Mouse (Mus musculus) liver, embryonic 11.5 days (tissue): ENCODE results near the gene Srpk1. TPM values are rescaled to one million over a fixed set of nuclear protein-coding genes. Genes with fewer than 3 reads are reported as not detected.

Source experiments
- ATAC-seq: fragments of 200-750 bp; cut with Nextera tagmentation; replicated peaks from 2 replicates; pipeline ENCODE4 v1.8.0; 2017; ENCODE audit warnings: moderate number of reproducible peaks, mild to moderate bottlenecking, moderate TSS enrichment, moderate library complexity; ENCODE audit not compliant: low FRiP score
- DNase-seq: peaks from one replicate; pipeline ENCODE4 v3.0.0-alpha.2; 2017; ENCODE audit warnings: low spot score
- H3K27ac ChIP-seq: fragments of 300-500 bp; sonication (generic); 2 replicates; pipeline ENCODE4 v1.5.1; 2014; ENCODE audit warnings: mild to moderate bottlenecking, low read depth, low read length, control low read depth
- H3K27me3 ChIP-seq: fragments of 300-500 bp; sonication (generic); replicated peaks from 2 replicates; pipeline ENCODE4 v1.6.1; 2014; ENCODE audit warnings: low read length, mixed read lengths; ENCODE audit not compliant: control insufficient read depth, insufficient read depth
- H3K36me3 ChIP-seq: fragments of 300-500 bp; sonication (generic); 2 replicates; pipeline ENCODE4 v1.6.1; 2014; ENCODE audit warnings: mild to moderate bottlenecking, low read length, moderate library complexity, mixed read lengths; ENCODE audit not compliant: control insufficient read depth, insufficient read depth
- H3K4me1 ChIP-seq: fragments of 300-500 bp; sonication (generic); replicated peaks from 2 replicates; pipeline ENCODE4 v1.6.1; 2014; ENCODE audit warnings: low read length, mixed read lengths; ENCODE audit not compliant: control insufficient read depth, insufficient read depth
- H3K4me2 ChIP-seq: fragments of 300-500 bp; sonication (generic); 2 replicates; pipeline ENCODE4 v1.6.1; 2014; ENCODE audit warnings: mild to moderate bottlenecking, control low read depth, moderate library complexity
- H3K4me3 ChIP-seq: fragments of 300-500 bp; sonication (generic); 2 replicates; pipeline ENCODE4 v1.5.1; 2014; ENCODE audit warnings: low read depth, low read length, control low read depth
- H3K9ac ChIP-seq: fragments of 300-500 bp; sonication (generic); 2 replicates; pipeline ENCODE4 v1.6.1; 2014; ENCODE audit warnings: low read depth, low read length, control low read depth
- H3K9me3 ChIP-seq: fragments of 300-500 bp; sonication (generic); 2 replicates; pipeline ENCODE4 v1.6.1; 2016; ENCODE audit warnings: low read length, inconsistent platforms, mixed read lengths; ENCODE audit not compliant: control insufficient read depth
- WGBS: fragments of 180-500 bp; shearing (Covaris S2); extraction: QIAGEN DNeasy Blood & Tissue Kit; methylation state at CpG from one replicate; pipeline ENCODE4 v1.1.7; 2014; 5-methylcytosine and 5-hydroxymethylcytosine counted together
- polyA plus RNA-seq: library from polyadenylated mRNA; unstranded; fragments of >200 nt; fragmentation: Nextera tagmentation; extraction: Ambion mirVana; gene quantifications from 2 replicates; pipeline ENCODE4 v1.2.1, GENCODE M21; 2014

Srpk1 gene
- polyA plus RNA-seq, 1 experiment from 2014 or later, result 92.7 TPM

DNA sequence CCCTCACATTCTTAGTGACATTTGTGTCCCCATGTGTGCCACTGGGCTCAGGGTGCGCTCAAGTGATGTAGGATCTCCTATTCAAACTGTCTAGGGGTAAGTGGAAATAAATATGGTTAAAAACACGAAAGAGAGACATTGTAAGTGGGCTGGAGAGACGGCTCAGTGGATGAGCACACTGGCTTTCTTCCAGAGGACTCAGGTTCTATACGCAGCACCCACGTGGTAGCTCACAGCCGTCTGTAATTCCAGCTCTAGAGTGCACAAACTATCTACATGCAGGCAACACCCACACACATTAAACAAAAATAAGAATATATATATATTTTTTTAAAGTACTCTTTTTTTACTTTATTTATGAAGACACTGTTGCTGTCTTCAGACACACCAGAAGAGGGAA lies 49.6 kb downstream of the Srpk1 start:
- Histone ChIP-seq H3K36me3 (no peaks in the 10 kb centered on the region), H3K27me3 (peaks cover 6% of the 10 kb centered on the region; the same call in 1 of the 2 replicates), H3K4me1 (no peaks in the 10 kb centered on the region), H3K9ac (no peak overlapping the region), H3K9me3 (no peaks in the 10 kb centered on the region), H3K4me3 (no peak overlapping the region), H3K27ac (no peak overlapping the region), H3K4me2 (no peak overlapping the region)
- ATAC-seq (no peak), DNase-seq (no peak)
- WGBS, result 68% methylated on average over 6 of the region's 6 CpGs

DNA sequence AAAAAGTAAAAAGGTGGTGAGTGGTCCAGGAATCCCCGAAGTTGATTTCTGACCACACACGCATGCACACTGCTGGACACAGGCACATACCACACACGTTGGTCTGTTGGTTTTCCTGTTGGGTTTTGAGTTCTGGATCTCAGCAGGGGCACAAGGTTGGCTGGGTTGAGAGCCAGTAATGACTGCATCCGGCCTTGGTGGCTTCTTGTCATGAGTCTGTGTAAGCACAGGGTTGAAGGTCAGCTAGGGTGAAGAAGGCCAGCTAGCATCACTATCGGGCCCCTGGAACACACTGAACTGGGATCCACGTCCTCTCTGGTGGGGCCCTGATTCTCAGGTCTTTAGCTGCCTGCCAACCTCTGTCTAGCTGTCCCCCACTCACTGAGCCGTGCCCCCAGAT lies 50.0 kb downstream of the Srpk1 start:
- H3K4me1 ChIP-seq, result no peaks in the 10 kb centered on the region
- peaks cover 6% of the 10 kb centered on the region; the same call in 1 of the 2 replicates for H3K27me3 ChIP-seq
- 79% methylated on average over 7 of the region's 7 CpGs for WGBS
- H3K9me3 ChIP-seq, result no peaks in the 10 kb centered on the region
- ATAC-seq, result no peak
- no peaks in the 10 kb centered on the region for H3K36me3 ChIP-seq
- H3K9ac ChIP-seq, result no peak overlapping the region
- H3K4me2 ChIP-seq, result no peak overlapping the region
- no peak for DNase-seq
- H3K4me3 ChIP-seq, result no peak overlapping the region
- H3K27ac ChIP-seq, result no peak overlapping the region

- no peak for DNase-seq
- no peak overlapping the region for H3K9ac ChIP-seq
- H3K4me2 ChIP-seq, result no peak overlapping the region
- ATAC-seq, result no peak
- WGBS, result 71% methylated on average over 3 of the region's 3 CpGs
- H3K27me3 ChIP-seq, result peaks cover 6% of the 10 kb centered on the region; the same call in 1 of the 2 replicates
- no peak overlapping the region for H3K4me3 ChIP-seq
- H3K9me3 ChIP-seq, result no peaks in the 10 kb centered on the region
- H3K27ac ChIP-seq, result no peak overlapping the region
- H3K36me3 ChIP-seq, result no peaks in the 10 kb centered on the region
- no peaks in the 10 kb centered on the region for H3K4me1 ChIP-seq
These were observed 50.6 kb downstream of the Srpk1 start for GRCm38 (mm10) chr17:28571868-28572267.

- Histone ChIP-seq H3K4me2 (no peak overlapping the region), H3K9ac (no peak overlapping the region), H3K4me1 (no peaks in the 10 kb centered on the region), H3K36me3 (no peaks in the 10 kb centered on the region), H3K9me3 (no peaks in the 10 kb centered on the region), H3K4me3 (no peak overlapping the region), H3K27me3 (no peaks in the 10 kb centered on the region), H3K27ac (no peak overlapping the region)
- 46% methylated on average over 3 of the region's 3 CpGs for WGBS
- ATAC-seq (no peak), DNase-seq (no peak)
These were observed 55.0 kb downstream of the Srpk1 start for GRCm38 (mm10) chr17:28567541-28567940.

- Histone ChIP-seq H3K4me1 (no peaks in the 10 kb centered on the region), H3K9me3 (no peaks in the 10 kb centered on the region), H3K9ac (no peak overlapping the region), H3K36me3 (no peaks in the 10 kb centered on the region), H3K4me3 (no peak overlapping the region), H3K27ac (no peak overlapping the region), H3K4me2 (no peak overlapping the region), H3K27me3 (no peaks in the 10 kb centered on the region)
- DNase-seq (no peak), ATAC-seq (no peak)
These were observed 57.3 kb downstream of the Srpk1 start for GRCm38 (mm10) chr17:28565181-28565580.

DNA sequence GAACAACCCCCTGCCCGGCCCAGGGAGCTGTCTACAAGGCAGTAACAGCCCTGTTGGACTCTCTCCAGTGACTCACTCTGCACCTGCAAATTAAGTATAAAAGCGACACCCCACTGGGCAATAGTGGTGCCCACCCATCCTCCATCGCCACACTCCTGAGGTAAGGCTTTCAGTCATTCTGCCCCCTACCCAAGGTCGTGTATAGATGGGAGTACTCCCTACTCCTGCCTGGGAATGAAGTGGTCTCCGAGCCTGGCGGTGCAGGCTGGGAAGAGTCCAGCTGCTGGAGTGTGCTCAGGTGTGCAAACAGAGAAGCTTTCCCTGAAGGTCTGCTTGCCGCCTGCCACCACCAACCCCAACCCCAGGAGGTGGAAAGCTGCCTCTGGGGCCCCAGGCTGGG lies 60.9 kb downstream of the Srpk1 start:
- no peak overlapping the region for H3K27ac ChIP-seq

DNA sequence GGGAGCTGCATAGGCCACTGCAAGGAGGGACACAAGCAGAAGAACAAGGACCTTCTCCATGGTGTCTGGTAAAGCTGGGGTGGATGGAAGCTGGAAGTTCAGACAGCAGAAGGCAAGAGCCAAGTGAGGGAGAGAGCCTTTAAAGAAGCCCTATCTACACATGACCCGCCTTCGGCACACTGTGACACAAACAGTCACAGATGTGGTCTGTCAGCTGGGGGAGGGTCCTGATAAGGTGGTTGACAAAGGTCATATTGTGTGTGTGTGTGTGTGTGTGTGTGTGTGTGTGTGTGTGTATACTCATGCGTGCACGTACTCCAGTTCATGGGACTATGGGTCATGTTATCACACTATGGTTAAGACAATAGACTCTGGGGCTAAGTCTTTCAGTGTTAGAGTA lies 61.9 kb downstream of the Srpk1 start, which contains the start of gene Clps:
Gene Clps (minus strand): TSS at position 169 of the 400 bp plus-strand sequence.
- Histone ChIP-seq H3K4me3 (no peak within 1 kb of the TSS), H3K27ac (no peak within 1 kb of the TSS), H3K36me3 (no peaks in the 10 kb centered on the region), H3K9ac (no peak within 1 kb of the TSS), H3K4me2 (no peak within 1 kb of the TSS), H3K9me3 (no peaks in the 10 kb centered on the region), H3K27me3 (no peaks in the 10 kb centered on the region), H3K4me1 (peaks cover 7% of the 10 kb centered on the region; the same call in 1 of the 2 replicates)
- no peak for DNase-seq
- 63% methylated on average over 4 of the region's 4 CpGs for WGBS
- ATAC-seq, result no peak

More for the DNA sequence above, 60.9 kb downstream of the Srpk1 start:
- H3K4me2 ChIP-seq, result no peak overlapping the region
- no peak overlapping the region for H3K4me3 ChIP-seq
- H3K4me1 ChIP-seq, result peaks cover 5% of the 10 kb centered on the region; the same call in 1 of the 2 replicates
- H3K9ac ChIP-seq, result no peak overlapping the region
- ATAC-seq (no peak), DNase-seq (no peak)
- no peaks in the 10 kb centered on the region for H3K36me3 ChIP-seq
- WGBS, result 56% methylated on average over 7 of the region's 7 CpGs
- no peaks in the 10 kb centered on the region for H3K9me3 ChIP-seq
- no peaks in the 10 kb centered on the region for H3K27me3 ChIP-seq

DNA sequence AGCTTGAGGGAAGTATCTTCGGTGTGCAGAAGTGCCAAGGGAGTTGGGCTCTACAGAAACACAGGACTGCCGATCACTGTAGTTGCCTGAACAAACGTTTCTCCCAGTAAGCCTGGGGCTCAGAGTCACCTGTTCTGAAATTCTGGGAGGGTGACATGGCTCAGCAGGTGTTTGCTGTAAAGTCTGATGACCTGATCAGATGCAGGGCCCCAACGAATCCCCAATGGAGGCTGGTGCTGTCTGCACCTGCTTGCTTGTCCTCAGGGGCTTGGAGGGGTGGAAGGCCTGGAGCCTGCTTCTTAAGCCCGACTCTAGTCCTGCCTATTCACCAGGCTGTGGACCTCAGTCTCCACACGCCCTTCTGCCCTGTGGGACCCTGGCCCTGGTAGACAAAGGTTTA lies 64.7 kb downstream of the Srpk1 start:
- WGBS, result 72% methylated on average over 6 of the region's 6 CpGs
- no peak overlapping the region for H3K9ac ChIP-seq
- H3K4me2 ChIP-seq, result no peak overlapping the region
- H3K4me1 ChIP-seq, result peaks cover 7% of the 10 kb centered on the region; the same call in 1 of the 2 replicates
- H3K36me3 ChIP-seq, result no peaks in the 10 kb centered on the region
- DNase-seq (no peak), ATAC-seq (no peak)
- no peak overlapping the region for H3K4me3 ChIP-seq
- H3K9me3 ChIP-seq, result no peaks in the 10 kb centered on the region
- no peaks in the 10 kb centered on the region for H3K27me3 ChIP-seq
- no peak overlapping the region for H3K27ac ChIP-seq

DNA sequence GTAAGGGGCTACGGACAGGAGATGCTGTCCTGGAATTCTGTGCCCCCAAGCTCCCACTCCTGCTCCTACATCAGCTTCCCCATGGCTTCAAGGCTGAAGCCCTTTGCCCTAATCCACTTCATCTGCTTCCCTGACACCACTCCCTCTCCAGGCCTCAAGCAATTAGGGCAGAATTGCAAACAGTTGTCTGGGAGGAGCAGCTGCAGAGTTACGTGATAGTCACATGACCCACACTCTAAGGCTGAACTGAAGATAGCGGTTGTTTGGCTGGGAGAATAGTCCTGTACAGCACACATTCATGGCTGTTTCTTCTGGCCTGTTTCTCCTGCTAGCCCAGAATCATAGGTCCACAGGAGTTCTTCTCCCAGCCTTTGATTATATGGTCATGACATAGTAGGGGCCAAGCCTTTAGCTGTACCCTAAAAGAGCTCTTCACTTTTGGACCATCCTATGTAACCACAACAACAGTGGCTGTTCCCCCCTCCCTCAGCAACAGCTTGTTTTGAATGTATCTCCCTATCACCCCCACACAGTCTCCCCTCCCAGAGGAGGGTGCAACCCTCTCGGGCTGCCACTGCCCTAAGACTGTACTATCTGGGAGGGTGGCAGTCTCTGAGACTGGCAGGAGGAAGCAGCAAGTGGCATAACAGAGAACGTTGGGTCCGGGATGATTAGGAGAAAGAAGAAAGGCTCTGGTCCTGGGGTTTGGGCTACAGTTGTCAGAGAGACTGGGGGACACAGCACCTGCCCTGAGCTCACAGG lies 65.7 kb downstream of the Srpk1 start:
- no peak overlapping the region for H3K4me3 ChIP-seq
- H3K9me3 ChIP-seq, result no peaks in the 10 kb centered on the region
- ATAC-seq (peak; percentile 54), DNase-seq (no peak)
- H3K36me3 ChIP-seq, result no peaks in the 10 kb centered on the region
- H3K9ac ChIP-seq, result no peak overlapping the region
- 41% methylated on average over 6 of the region's 6 CpGs for WGBS
- H3K4me2 ChIP-seq, result 0 out of 2 replicates have a peak overlapping the region, but pooled peaks have one; percentile 8
- peaks cover 7% of the 10 kb centered on the region; the same call in 1 of the 2 replicates for H3K4me1 ChIP-seq
- H3K27ac ChIP-seq, result no peak overlapping the region
- no peaks in the 10 kb centered on the region for H3K27me3 ChIP-seq
